Mouse (Mus musculus) midbrain, postnatal 0 days (tissue): ENCODE measurements around the gene Magoh. TPM values are rescaled to one million over a fixed set of nuclear protein-coding genes. Genes with fewer than 3 reads are reported as not detected.
A peak's percentile ranks its signal among the peaks of the same experiment; 100 is the strongest.

ENCODE experiments used
- ATAC-seq: fragments of 200-750 bp; cut with Nextera tagmentation; 2 replicates; pipeline ENCODE4 v1.8.0; 2017; ENCODE audit warnings: moderate number of reproducible peaks, mild to moderate bottlenecking, moderate TSS enrichment, moderate library complexity; ENCODE audit not compliant: low FRiP score
- DNase-seq: peaks from one replicate; pipeline ENCODE4 v3.0.0-alpha.2; 2015; ENCODE audit warnings: low spot score
- H3K27ac ChIP-seq: fragments of 300-500 bp; sonication (generic); 2 replicates; pipeline ENCODE4 v1.5.1; 2014; ENCODE audit warnings: low read depth, mild to moderate bottlenecking, low read length, mixed read lengths
- H3K27me3 ChIP-seq: fragments of 300-500 bp; sonication (generic); 2 replicates; pipeline ENCODE4 v1.6.1; 2014; ENCODE audit warnings: low read length, control low read depth, mixed read lengths; ENCODE audit not compliant: insufficient read depth
- H3K36me3 ChIP-seq: fragments of 300-500 bp; sonication (generic); 2 replicates; pipeline ENCODE4 v1.6.1; 2014; ENCODE audit warnings: low read length, control low read depth, mixed read lengths; ENCODE audit not compliant: insufficient read depth
- H3K4me1 ChIP-seq: fragments of 300-500 bp; sonication (generic); 2 replicates; pipeline ENCODE4 v1.6.1; 2014; ENCODE audit warnings: mild to moderate bottlenecking, control low read depth, antibody characterized with exemption, low read length, mixed read lengths; ENCODE audit not compliant: insufficient read depth
- H3K4me2 ChIP-seq: fragments of 300-500 bp; sonication (generic); 2 replicates; pipeline ENCODE4 v1.6.1; 2014; ENCODE audit warnings: low read depth, mild to moderate bottlenecking, low read length, mixed read lengths; ENCODE audit not compliant: poor library complexity, severe bottlenecking
- H3K4me3 ChIP-seq: fragments of 300-500 bp; sonication (generic); 2 replicates; pipeline ENCODE4 v1.5.1; 2014; ENCODE audit warnings: low read depth, mild to moderate bottlenecking, low read length, moderate library complexity
- H3K9ac ChIP-seq: fragments of 300-500 bp; sonication (generic); replicated peaks from 2 replicates; pipeline ENCODE4 v1.6.1; 2014; ENCODE audit warnings: mild to moderate bottlenecking, low read length, moderate library complexity, mixed read lengths; ENCODE audit not compliant: poor library complexity, severe bottlenecking
- H3K9me3 ChIP-seq: fragments of 300-500 bp; sonication (generic); 2 replicates; pipeline ENCODE4 v1.6.1; 2016; ENCODE audit warnings: low read length, control low read depth
- CTCF ChIP-seq: IDR thresholded peaks from 2 replicates; pipeline ENCODE4 v1.5.1; 2016; ENCODE audit warnings: antibody characterized with exemption, mild to moderate bottlenecking
- WGBS: fragments of 180-500 bp; shearing (Covaris S2); extraction: QIAGEN DNeasy Blood & Tissue Kit; methylation state at CpG from one replicate; pipeline ENCODE4 v1.1.7; 2014; 5-methylcytosine and 5-hydroxymethylcytosine counted together
- polyA plus RNA-seq: library from polyadenylated mRNA; unstranded; fragments of >200 nt; fragmentation: Nextera tagmentation; extraction: Ambion mirVana; gene quantifications from 2 replicates; pipeline ENCODE4 v1.2.1, GENCODE M21; 2015
- total RNA-seq: library from RNA; depleted of rRNA; stranded (reverse); fragments of >200 nt; gene quantifications from 2 replicates; pipeline ENCODE4 v1.2.3, GENCODE M21; 2014

Magoh gene
- total and polyA plus RNA-seq, 2 experiments from 2014 or later, result 44.5 to 124 TPM

GRCm38 (mm10) chr4:107856958-107857686 is 22.4 kb upstream of the Magoh start:
- ATAC-seq (peak; percentile 35; the same call in 1 of the 2 replicates), DNase-seq (peak; percentile 79)
- Histone ChIP-seq H3K4me1 (no peaks in the 10 kb centered on the region), H3K9ac (no peak overlapping the region), H3K27me3 (no peaks in the 10 kb centered on the region), H3K27ac (no peak overlapping the region), H3K36me3 (peaks cover 85% of the 10 kb centered on the region), H3K4me2 (no peak overlapping the region), H3K4me3 (no peak overlapping the region), H3K9me3 (no peaks in the 10 kb centered on the region)
- TF ChIP-seq CTCF, result peak; percentile 41
- 72% methylated on average over 11 of the region's 11 CpGs for WGBS

- Histone ChIP-seq H3K27me3 (no peaks in the 10 kb centered on the region), H3K4me1 (no peaks in the 10 kb centered on the region), H3K9me3 (no peaks in the 10 kb centered on the region), H3K9ac (no peak overlapping the region), H3K4me2 (no peak overlapping the region), H3K27ac (no peak overlapping the region), H3K4me3 (no peak overlapping the region), H3K36me3 (peaks cover 87% of the 10 kb centered on the region)
- DNase-seq, result no peak
- 86% methylated on average over 7 of the region's 7 CpGs for WGBS
- ATAC-seq, result no peak
- TF ChIP-seq CTCF, result no peak
Measured at GRCm38 (mm10) chr4:107858995-107859394, 20.6 kb upstream of the Magoh start.

- TF ChIP-seq CTCF, result no peak
- Histone ChIP-seq H3K27ac (no peak overlapping the region), H3K4me1 (no peaks in the 10 kb centered on the region), H3K4me3 (no peak overlapping the region), H3K9me3 (no peaks in the 10 kb centered on the region), H3K27me3 (no peaks in the 10 kb centered on the region), H3K36me3 (peaks cover 65% of the 10 kb centered on the region), H3K4me2 (no peak overlapping the region), H3K9ac (no peak overlapping the region)
- ATAC-seq (no peak), DNase-seq (no peak)
- WGBS, result 90% methylated on average over 4 of the region's 4 CpGs
Measured at GRCm38 (mm10) chr4:107864866-107865265, 14.7 kb upstream of the Magoh start.

GRCm38 (mm10) chr4:107881631-107882030 is 2.1 kb downstream of the Magoh start:
- Histone ChIP-seq H3K27ac (no peak overlapping the region), H3K4me3 (no peak overlapping the region), H3K4me2 (no peak overlapping the region), H3K27me3 (no peaks in the 10 kb centered on the region), H3K9me3 (no peaks in the 10 kb centered on the region), H3K4me1 (peaks cover 5% of the 10 kb centered on the region), H3K36me3 (peaks cover 32% of the 10 kb centered on the region), H3K9ac (no peak overlapping the region)
- WGBS, result 97% methylated on average over 1 of the region's 1 CpGs
- DNase-seq (no peak), ATAC-seq (no peak)
- TF ChIP-seq CTCF, result no peak

GRCm38 (mm10) chr4:107886371-107886770 is 6.8 kb downstream of the Magoh start:
- Histone ChIP-seq H3K27me3 (no peaks in the 10 kb centered on the region), H3K9me3 (no peaks in the 10 kb centered on the region), H3K27ac (no peak overlapping the region), H3K4me2 (no peak overlapping the region), H3K36me3 (peaks cover 32% of the 10 kb centered on the region), H3K4me1 (no peaks in the 10 kb centered on the region), H3K9ac (no peak overlapping the region), H3K4me3 (no peak overlapping the region)
- 80% methylated on average over 7 of the region's 7 CpGs for WGBS
- TF ChIP-seq CTCF, result no peak
- no peak for ATAC-seq
- no peak for DNase-seq

GRCm38 (mm10) chr4:107889385-107889730 is 9.8 kb downstream of the Magoh start:
- WGBS, result under 1% methylated on average over 12 of the region's 12 CpGs
- ATAC-seq, result peak; percentile 48

More at GRCm38 (mm10) chr4:107889385-107889730, 9.8 kb downstream of the Magoh start:
- Histone ChIP-seq H3K4me3 (peak overlapping the region; percentile 53), H3K27ac (peak overlapping the region; percentile 82), H3K27me3 (no peaks in the 10 kb centered on the region), H3K9me3 (no peaks in the 10 kb centered on the region), H3K36me3 (peaks cover 28% of the 10 kb centered on the region), H3K9ac (peak overlapping the region; percentile 78), H3K4me1 (no peaks in the 10 kb centered on the region), H3K4me2 (peak overlapping the region; percentile 76)
- TF ChIP-seq CTCF, result no peak
- no peak for DNase-seq
